Mouse (Mus musculus) limb, embryonic 12.5 days (tissue): Measurements from ENCODE around the gene Zbtb14. TPM values are rescaled to one million over a fixed set of nuclear protein-coding genes. Genes with fewer than 3 reads are reported as not detected.

ENCODE experiments used
- ATAC-seq: fragments of 200-750 bp; cut with Nextera tagmentation; 2 replicates; pipeline ENCODE4 v1.8.0; 2017; ENCODE audit warnings: low read depth, moderate TSS enrichment; ENCODE audit not compliant: insufficient number of reproducible peaks, insufficient read depth, low FRiP score, low TSS enrichment
- H3K27ac ChIP-seq: fragments of 300-500 bp; sonication (generic); 2 replicates; pipeline ENCODE4 v1.5.1; 2016; ENCODE audit warnings: mild to moderate bottlenecking, moderate library complexity
- H3K27me3 ChIP-seq: fragments of 300-500 bp; sonication (generic); 2 replicates; pipeline ENCODE4 v1.6.1; 2016; ENCODE audit warnings: mild to moderate bottlenecking, moderate library complexity
- H3K36me3 ChIP-seq: fragments of 300-500 bp; sonication (generic); 2 replicates; pipeline ENCODE4 v1.6.1; 2016; ENCODE audit warnings: mild to moderate bottlenecking, moderate library complexity
- H3K4me1 ChIP-seq: fragments of 300-500 bp; sonication (generic); replicated peaks from 2 replicates; pipeline ENCODE4 v1.6.1; 2016
- H3K4me2 ChIP-seq: fragments of 300-500 bp; sonication (generic); 2 replicates; pipeline ENCODE4 v1.6.1; 2016; ENCODE audit warnings: mild to moderate bottlenecking, moderate library complexity
- H3K4me3 ChIP-seq: fragments of 300-500 bp; sonication (generic); replicated peaks from 2 replicates; pipeline ENCODE4 v1.5.1; 2016; ENCODE audit warnings: mild to moderate bottlenecking
- H3K9ac ChIP-seq: fragments of 300-500 bp; sonication (generic); replicated peaks from 2 replicates; pipeline ENCODE4 v1.6.1; 2016; ENCODE audit warnings: mild to moderate bottlenecking, moderate library complexity
- H3K9me3 ChIP-seq: fragments of 300-500 bp; sonication (generic); 2 replicates; pipeline ENCODE4 v1.6.1; 2016; ENCODE audit warnings: mild to moderate bottlenecking, moderate library complexity
- WGBS: fragments of 180-500 bp; shearing (Covaris S2); methylation state at CpG from one replicate; pipeline ENCODE4 v1.1.7; 2016; 5-methylcytosine and 5-hydroxymethylcytosine counted together
- polyA plus RNA-seq: library from polyadenylated mRNA; unstranded; fragments of >200 nt; fragmentation: Nextera tagmentation; extraction: Ambion mirVana; gene quantifications from 2 replicates; pipeline ENCODE4 v1.2.1, GENCODE M21; 2016

The Zbtb14 gene
- polyA plus RNA-seq, 1 experiment from 2014 or later: 31.1 TPM

DNA sequence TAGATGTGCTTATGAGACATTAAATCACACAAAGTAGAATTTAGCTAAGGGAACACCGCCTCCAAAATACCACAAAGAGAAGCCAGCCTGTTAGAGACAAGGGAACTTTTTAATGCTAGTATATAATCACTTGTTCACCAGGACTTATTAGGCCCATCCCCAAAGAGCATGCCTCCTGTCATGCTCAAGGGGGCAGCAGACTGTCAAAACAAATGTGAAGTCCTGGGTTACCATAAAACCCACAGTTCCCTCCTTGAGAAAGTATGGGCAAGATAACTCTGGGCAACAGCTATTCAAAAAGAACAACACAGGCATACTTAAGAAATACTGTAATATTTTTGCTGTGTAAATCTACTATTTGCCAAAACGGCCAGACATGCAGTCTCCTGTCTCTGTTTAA, 18.3 kb downstream of the Zbtb14 start:
- Histone ChIP-seq H3K9ac (no peak overlapping the region), H3K4me3 (no peak overlapping the region), H3K4me1 (no peaks in the 10 kb centered on the region), H3K27me3 (no peaks in the 10 kb centered on the region), H3K9me3 (0 out of 2 replicates have a peak, but pooled peaks cover 2% of the 10 kb centered on the region), H3K27ac (no peak overlapping the region), H3K4me2 (no peak overlapping the region), H3K36me3 (no peaks in the 10 kb centered on the region)
- no peak for ATAC-seq
- WGBS: 81% methylated on average over 2 of the region's 2 CpGs

DNA sequence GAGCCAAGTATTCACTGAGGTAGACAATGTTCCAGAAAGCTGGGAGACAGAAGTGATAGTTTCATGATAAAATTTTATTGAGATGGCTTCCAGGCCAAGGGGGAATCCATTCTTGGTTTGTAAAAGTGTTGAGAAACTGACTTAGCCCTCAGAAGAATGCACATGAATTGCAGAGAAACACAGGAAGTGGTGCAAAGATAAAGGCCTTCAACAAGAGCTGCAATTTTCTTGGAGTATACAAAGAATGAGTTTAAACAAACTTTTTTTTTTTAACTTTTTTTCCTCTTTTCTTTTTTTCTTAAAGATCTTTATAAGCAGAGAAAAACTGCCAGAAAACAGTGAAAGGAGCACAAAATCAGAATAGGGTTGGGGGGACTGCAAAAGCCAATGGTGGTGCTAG, 33.3 kb downstream of the Zbtb14 start:
- Histone ChIP-seq H3K4me1 (no peaks in the 10 kb centered on the region), H3K9me3 (no peaks in the 10 kb centered on the region), H3K36me3 (no peaks in the 10 kb centered on the region), H3K27ac (no peak overlapping the region), H3K9ac (no peak overlapping the region), H3K27me3 (no peaks in the 10 kb centered on the region), H3K4me3 (peak overlapping the region; percentile 72), H3K4me2 (peak overlapping the region; percentile 72)
- no peak for ATAC-seq

- Histone ChIP-seq H3K9ac (peak overlapping the region; percentile 78), H3K27me3 (no peaks in the 10 kb centered on the region), H3K4me2 (peak overlapping the region; percentile 72), H3K36me3 (no peaks in the 10 kb centered on the region), H3K9me3 (no peaks in the 10 kb centered on the region), H3K4me1 (no peaks in the 10 kb centered on the region), H3K4me3 (peak overlapping the region; percentile 72), H3K27ac (peak overlapping the region; percentile 95)
- under 1% methylated on average over 56 of the region's 56 CpGs for WGBS
- ATAC-seq: peak; percentile 100
Observed at GRCm38 (mm10) chr17:69416920-69417661, 34.2 kb downstream of the Zbtb14 start.

- no peaks in the 10 kb centered on the region for H3K4me1 ChIP-seq
- peak overlapping the region; percentile 72 for H3K4me3 ChIP-seq
- no peak; the same call in 1 of the 2 replicates for ATAC-seq
- H3K9me3 ChIP-seq: no peaks in the 10 kb centered on the region
- 4% methylated on average over 26 of the region's 26 CpGs for WGBS
- peak overlapping the region; percentile 72 for H3K4me2 ChIP-seq
- peak overlapping the region; percentile 95 for H3K27ac ChIP-seq
- H3K27me3 ChIP-seq: no peaks in the 10 kb centered on the region
- H3K36me3 ChIP-seq: no peaks in the 10 kb centered on the region
- H3K9ac ChIP-seq: peak overlapping the region; percentile 78
Observed at GRCm38 (mm10) chr17:69417724-69418373, 35.0 kb downstream of the Zbtb14 start.

DNA sequence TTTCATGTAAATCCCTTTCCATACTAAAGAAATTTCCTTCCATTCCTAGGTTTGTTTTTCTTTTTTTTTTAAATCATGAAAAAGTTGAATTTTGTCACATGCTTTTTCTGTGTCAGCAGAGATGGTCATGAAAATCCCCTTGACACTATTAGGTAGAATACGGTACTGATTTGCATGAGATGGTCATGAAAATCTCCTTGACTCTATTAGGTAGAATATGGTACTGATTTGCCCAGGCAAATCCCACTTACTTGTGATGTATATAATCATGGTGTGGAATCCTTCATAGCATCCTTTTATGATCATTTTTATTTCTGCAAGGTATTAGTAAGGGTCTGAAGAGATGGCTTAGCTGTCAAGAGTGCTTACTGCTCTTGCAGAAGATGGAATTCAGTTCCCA, 38.7 kb downstream of the Zbtb14 start:
- WGBS: 8% methylated on average over 1 of the region's 1 CpGs
- no peak for ATAC-seq
- H3K4me1 ChIP-seq: no peaks in the 10 kb centered on the region

GRCm38 (mm10) chr17:69437836-69438235, 55.0 kb downstream of the Zbtb14 start:
- Histone ChIP-seq H3K36me3 (no peaks in the 10 kb centered on the region), H3K27me3 (peaks cover 52% of the 10 kb centered on the region), H3K4me2 (no peak overlapping the region), H3K27ac (no peak overlapping the region), H3K9ac (no peak overlapping the region), H3K4me1 (peaks cover 11% of the 10 kb centered on the region), H3K9me3 (no peaks in the 10 kb centered on the region), H3K4me3 (no peak overlapping the region)
- WGBS: 68% methylated on average over 5 of the region's 5 CpGs
- ATAC-seq: no peak

More for the DNA sequence above, 38.7 kb downstream of the Zbtb14 start:
- Histone ChIP-seq H3K4me3 (no peak overlapping the region), H3K27ac (no peak overlapping the region), H3K9ac (no peak overlapping the region), H3K9me3 (no peaks in the 10 kb centered on the region), H3K4me2 (no peak overlapping the region), H3K27me3 (no peaks in the 10 kb centered on the region), H3K36me3 (no peaks in the 10 kb centered on the region)

DNA sequence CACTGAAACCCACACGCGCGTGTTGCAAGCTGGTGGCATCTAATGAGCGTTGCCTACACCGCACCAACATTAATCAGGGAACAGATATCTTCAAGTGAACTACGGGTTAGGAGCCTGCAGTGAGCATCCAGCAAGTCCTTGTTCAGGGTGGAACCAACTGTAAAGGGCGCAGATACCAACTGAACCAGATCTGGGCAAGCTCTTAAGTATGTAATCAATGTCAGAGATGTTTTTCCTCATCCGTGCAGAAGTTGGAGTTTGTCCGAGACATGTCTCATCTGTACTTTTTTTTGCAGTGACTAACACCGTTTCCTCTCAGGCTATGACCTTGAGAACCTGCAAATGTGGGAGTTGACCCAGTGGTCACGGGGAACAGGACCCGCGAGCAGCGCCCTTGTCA, 55.6 kb downstream of the Zbtb14 start:
- peak overlapping the region; percentile 63 for H3K4me2 ChIP-seq
- 33% methylated on average over 14 of the region's 14 CpGs for WGBS
- no peak for ATAC-seq
- no peak overlapping the region for H3K9ac ChIP-seq
- H3K27me3 ChIP-seq: peaks cover 52% of the 10 kb centered on the region
- H3K4me3 ChIP-seq: peak overlapping the region; percentile 38; the same call in 1 of the 2 replicates
- H3K36me3 ChIP-seq: no peaks in the 10 kb centered on the region
- H3K27ac ChIP-seq: no peak overlapping the region
- peaks cover 11% of the 10 kb centered on the region for H3K4me1 ChIP-seq
- no peaks in the 10 kb centered on the region for H3K9me3 ChIP-seq

- Histone ChIP-seq H3K27ac (no peak within 1 kb of the TSS), H3K4me3 (peak within 1 kb of the TSS; percentile 38), H3K27me3 (peaks cover 58% of the 10 kb centered on the region), H3K36me3 (no peaks in the 10 kb centered on the region), H3K9me3 (no peaks in the 10 kb centered on the region), H3K4me1 (peaks cover 11% of the 10 kb centered on the region), H3K9ac (no peak within 1 kb of the TSS; the same call in 1 of the 2 replicates), H3K4me2 (peak within 1 kb of the TSS; percentile 63)
- 0% methylated on average over 44 of the region's 44 CpGs for WGBS
- peak; percentile 92 for ATAC-seq
Observed at GRCm38 (mm10) chr17:69438990-69439491, 56.2 kb downstream of the Zbtb14 start, which contains the start of gene Akain1. Gene Akain1, plus strand, starts transcription at chr17:69439326.

DNA sequence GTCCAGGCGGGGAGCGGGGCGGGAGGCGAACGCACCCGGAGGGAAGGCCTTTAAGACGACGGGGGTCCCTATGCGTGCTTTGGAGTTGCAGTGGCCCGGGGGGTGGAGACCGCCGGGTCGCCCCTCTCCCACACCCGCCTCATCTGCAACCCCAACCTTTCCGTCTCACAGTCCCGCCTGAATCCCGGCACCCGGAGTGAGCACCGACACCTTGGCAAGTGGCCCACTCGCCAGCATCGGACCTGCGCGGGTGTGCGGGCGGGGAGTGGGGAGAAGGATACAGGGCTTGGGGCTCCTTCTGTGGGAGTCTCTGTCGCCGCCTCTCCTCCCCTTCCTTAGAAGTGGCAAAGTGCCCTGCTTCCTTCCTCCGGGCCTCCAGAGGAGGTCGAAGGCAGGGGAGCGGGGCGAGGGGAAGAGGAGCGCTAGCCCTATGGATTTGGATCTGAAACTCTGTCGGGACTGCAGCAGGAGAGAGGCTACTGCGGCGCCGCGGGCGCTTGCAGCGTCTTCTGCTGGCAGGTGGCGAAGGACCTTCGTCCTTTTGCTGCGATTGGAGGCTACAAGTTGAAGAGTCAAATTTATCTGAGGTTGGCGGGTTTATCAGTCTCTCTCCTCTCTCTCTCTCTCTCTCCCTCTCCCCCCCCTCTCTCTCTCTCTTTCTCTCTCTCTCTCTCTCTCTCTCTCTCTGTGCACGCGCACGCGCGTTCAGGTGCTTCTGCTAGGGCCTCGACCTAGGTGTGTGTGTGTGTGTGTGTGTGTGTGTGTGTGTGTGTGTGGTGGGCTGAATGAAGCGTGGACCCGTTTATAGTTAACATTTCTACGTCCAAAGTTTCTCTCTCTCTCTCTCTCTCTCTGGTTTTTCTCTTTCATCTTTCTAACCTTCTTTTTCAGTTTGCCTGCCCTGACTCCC, 57.0 kb downstream of the Zbtb14 start:
- Histone ChIP-seq H3K27ac (no peak overlapping the region), H3K4me1 (peaks cover 11% of the 10 kb centered on the region), H3K36me3 (no peaks in the 10 kb centered on the region), H3K9ac (no peak overlapping the region), H3K4me2 (peak overlapping the region; percentile 63), H3K27me3 (peaks cover 58% of the 10 kb centered on the region), H3K9me3 (no peaks in the 10 kb centered on the region), H3K4me3 (peak overlapping the region; percentile 38)
- WGBS: 2% methylated on average over 52 of the region's 52 CpGs
- peak; percentile 27; the same call in 1 of the 2 replicates for ATAC-seq
